Mouse (Mus musculus) ovary, adult 18-20 months (tissue): ENCODE measurements around the gene Gja1.
"Not testable (repeated sequence)": the region's sequence is repeated elsewhere in the genome, so short reads cannot be mapped to it uniquely, and the experiment has no call there.

Source experiments
- DNase-seq: peaks from one replicate; pipeline ENCODE4 v3.0.0; 2022; ENCODE audit warnings: low spot score, mixed read lengths

The Gja1 gene

GRCm38 (mm10) chr10:56377097-56377965, at the start of gene Gja1:
TSS of gene Gja1 (plus strand) at chr10:56377330.
- peak; percentile 87 for DNase-seq

GRCm38 (mm10) chr10:56338851-56339489, 38.2 kb upstream of the Gja1 start:
- peak; percentile 32 for DNase-seq

- no peak for DNase-seq
These were observed 16.7 kb upstream of the Gja1 start for GRCm38 (mm10) chr10:56360472-56360871.

GRCm38 (mm10) chr10:56369073-56369472, 8.1 kb upstream of the Gja1 start:
- DNase-seq, result no peak

- DNase-seq, result no peak
These were observed 4.0 kb upstream of the Gja1 start for GRCm38 (mm10) chr10:56373021-56373720.

GRCm38 (mm10) chr10:56374169-56374568, 3.0 kb upstream of the Gja1 start:
- no peak for DNase-seq

- no peak for DNase-seq
These were observed 1.1 kb upstream of the Gja1 start for GRCm38 (mm10) chr10:56375906-56376468.

GRCm38 (mm10) chr10:56377966-56378647, 977 bp downstream of the Gja1 start:
- DNase-seq, result no peak

GRCm38 (mm10) chr10:56378648-56379254, 1.6 kb downstream of the Gja1 start:
- no peak for DNase-seq

- DNase-seq, result no peak
These were observed 2.6 kb downstream of the Gja1 start for GRCm38 (mm10) chr10:56379720-56380119.

- DNase-seq, result no peak
These were observed 8.3 kb downstream of the Gja1 start for GRCm38 (mm10) chr10:56385195-56386109.

GRCm38 (mm10) chr10:56393095-56393784, 16.1 kb downstream of the Gja1 start:
- no peak for DNase-seq

- DNase-seq, result not testable (repeated sequence)
These were observed 16.8 kb downstream of the Gja1 start for GRCm38 (mm10) chr10:56393815-56394417.

GRCm38 (mm10) chr10:56397875-56398274, 20.7 kb downstream of the Gja1 start:
- no peak for DNase-seq

GRCm38 (mm10) chr10:56398310-56398709, 21.2 kb downstream of the Gja1 start:
- no peak for DNase-seq

GRCm38 (mm10) chr10:56401396-56401795, 24.3 kb downstream of the Gja1 start:
- not testable (repeated sequence) for DNase-seq

GRCm38 (mm10) chr10:56405934-56406333, 28.8 kb downstream of the Gja1 start:
- no peak for DNase-seq

GRCm38 (mm10) chr10:56406386-56407130, 29.4 kb downstream of the Gja1 start:
- no peak for DNase-seq
